Mouse (Mus musculus) neutrophil, adult 59 days (primary cell): ENCODE measurements around the gene Mgat2. TPM values are rescaled to one million over a fixed set of nuclear protein-coding genes. Genes with fewer than 3 reads are reported as not detected.

Source experiments
- total RNA-seq, 2 experiments: library from RNA; stranded (reverse); gene quantifications; 1 replicate in 1 of 2; 2 replicates in 1 of 2; pipeline ENCODE4 v1.2.4; 2023

The Mgat2 gene
- 10 to 100 TPM; 27.9 to 31.4 TPM for total RNA-seq

DNA sequence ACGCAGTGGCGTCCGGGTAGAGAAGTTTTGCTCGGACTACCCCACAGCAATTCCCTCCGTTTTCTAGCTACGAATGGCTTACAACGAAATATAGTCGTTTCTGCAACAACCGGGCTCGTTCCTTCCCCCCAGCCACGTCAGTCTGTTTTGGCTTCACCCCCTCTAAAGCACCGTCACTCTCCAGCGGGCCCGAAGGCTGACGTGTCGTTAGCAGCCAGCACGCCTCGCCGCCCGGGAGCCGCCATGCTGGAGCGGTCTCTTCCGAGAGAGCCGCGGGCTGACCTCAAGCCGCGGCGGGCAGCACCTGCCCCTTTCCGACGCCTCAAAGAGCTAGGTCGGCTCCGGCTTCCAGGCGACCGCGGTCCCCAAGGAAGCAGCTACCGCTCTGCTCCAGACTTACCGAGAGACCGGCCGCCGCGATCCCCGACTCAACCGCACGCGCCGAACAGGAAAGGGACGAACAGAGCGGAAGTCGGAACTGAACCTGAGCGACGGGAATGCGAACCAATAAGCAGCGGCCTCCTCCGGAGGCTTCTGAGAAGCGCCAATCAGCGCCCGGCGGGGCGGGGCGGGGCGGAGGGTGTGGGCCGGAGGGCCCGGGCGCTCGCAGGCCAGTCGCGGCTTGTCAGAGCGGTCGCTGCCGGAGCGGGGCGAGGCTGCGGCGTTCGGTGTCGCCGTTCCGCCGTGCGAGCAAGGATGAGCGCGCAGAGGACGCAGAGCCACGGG lies at the start of gene Mgat2, which contains the start of gene Rpl36al:
TSS of gene Mgat2 (plus strand) at position 575 of the 726 bp plus-strand sequence.
TSS of gene Rpl36al (minus strand) at position 501 of the 726 bp plus-strand sequence.

DNA sequence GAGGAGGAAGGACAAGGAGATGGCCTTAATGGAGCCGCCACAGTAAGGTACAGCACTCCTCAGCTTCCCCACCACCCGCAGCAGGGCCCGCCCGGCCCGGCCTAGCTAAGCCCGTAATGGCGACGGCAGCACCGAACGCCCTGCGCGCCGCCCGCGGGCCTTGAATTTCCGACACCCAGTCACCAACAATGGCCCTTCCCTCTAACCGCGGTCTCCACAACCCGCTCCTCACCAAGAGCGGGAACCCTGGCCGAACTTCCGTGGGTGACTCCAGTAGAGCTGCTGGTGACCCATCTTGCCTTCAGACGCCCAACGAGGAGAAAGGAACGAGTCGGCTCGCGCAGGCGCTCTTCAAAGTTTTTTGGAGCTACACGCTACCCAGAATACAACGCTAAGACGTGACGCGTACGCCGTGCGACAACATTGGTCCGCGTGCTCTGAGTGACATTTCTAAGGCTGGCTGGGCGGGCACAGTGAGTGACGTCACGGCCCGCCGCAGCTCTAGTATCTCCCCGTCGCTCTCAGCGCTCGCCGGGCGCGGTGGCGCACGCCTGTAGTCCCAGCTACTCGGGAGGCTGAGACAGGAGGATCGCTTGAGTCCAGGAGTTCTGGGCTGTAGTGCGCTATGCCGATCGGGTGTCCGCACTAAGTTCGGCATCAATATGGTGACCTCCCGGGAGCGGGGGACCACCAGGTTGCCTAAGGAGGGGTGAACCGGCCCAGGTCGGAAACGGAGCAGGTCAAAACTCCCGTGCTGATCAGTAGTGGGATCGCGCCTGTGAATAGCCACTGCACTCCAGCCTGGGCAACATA lies 25.0 kb upstream of the Mgat2 start, which contains the start of gene Rps29:
TSS of gene Rps29 (minus strand) at position 422 of the 813 bp plus-strand sequence.

DNA sequence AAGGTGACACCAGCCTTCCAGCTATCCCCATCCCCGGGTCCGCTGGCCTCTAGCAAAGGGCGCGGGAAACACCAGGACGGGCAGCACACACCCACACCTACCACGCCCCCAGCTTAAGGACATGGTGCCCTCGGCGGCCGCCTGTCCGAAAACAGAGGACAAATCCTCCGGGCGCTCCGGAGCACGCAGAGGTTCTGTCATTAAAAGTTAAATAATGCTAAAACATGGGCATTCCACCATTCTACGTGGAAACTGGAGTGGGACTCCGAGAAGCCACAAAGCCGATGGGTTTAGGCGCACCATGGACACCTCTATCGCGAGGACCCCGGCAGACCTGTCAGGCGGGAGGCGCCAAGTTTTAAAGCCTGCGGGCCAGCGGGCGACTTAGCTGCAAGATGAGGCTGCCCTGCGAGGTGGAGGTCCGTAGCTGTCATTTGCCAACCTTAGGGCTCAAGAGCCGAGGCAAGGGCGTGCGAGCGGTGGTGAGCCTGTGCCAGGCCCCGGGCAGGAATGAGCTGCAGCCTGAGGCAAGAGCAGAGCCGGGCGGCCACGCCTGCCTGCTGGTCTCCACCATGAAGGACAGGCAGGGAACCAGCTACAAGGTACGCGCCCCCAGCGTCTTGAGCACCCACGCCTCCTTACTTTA lies 15.4 kb upstream of the Mgat2 start, which contains the start of gene Lrr1:
TSS of gene Lrr1 (plus strand) at position 354 of the 646 bp plus-strand sequence.

DNA sequence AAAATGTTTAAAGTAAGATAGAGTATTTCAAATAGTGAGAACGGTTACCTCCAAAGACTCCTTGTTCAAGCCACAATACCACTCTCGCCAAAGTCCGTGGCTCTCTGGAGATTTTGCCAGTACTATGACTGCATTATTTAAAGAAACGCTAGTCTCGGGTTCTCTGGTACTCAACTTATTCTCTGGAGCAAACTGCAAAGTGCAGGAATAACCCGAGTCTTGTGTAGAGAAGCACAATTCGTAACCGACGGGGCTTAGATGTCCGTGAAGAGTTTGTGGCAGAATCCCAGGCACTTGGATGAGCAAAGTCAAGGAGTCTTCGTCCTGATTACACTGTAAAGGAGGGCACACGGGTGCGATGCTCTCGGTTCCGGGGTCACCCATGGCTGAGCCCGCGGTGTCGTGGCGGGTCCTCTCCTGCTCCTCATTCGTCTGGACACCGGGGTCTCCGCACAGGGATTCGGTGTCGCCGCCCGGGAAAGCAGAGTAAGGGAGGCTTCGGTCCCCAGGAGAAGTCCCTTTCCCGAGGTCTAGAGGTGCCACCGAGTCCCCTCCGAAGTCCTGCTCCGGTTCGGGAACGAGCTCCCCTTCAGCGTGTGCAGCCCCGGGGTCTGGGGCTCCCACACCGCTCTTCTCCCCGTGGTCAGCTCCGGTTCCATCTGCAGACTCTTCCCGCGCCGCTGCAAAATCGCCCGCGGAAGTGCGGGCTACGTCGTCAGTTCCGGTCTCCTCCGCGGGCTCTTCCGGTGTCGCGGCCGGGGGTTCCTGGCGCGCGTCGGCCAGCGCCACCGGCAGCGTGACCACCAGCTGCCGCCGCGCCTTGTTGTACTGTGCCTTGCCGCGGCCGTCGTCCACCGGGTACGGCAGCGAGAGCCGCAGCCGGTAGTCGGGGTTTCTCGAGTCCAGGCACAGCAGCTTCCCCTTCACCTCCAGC lies 12.8 kb downstream of the Mgat2 start, which contains the start of gene Gm49383:
TSS of gene Gm49383 (minus strand) at position 661 of the 934 bp plus-strand sequence.

DNA sequence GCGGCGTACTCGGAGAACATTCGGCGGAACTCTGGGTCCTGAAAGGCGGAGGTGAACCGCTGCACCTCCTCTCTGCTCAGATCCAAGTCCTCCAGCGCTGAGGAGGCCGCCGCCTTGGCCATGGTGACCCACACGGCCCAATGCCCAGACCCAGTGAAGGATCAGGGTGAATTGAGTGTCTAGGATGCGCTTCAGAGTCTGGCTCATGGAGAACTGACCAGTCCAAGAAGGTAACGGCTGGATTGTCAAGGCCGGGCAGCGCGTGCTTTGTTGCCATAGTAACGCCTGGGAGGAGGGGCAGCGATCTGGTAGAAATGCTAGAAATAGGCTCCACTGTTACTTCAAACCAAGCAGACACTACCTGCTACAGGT lies 14.2 kb downstream of the Mgat2 start, which contains the start of gene Dnaaf2:
TSS of gene Dnaaf2 (minus strand) at position 266 of the 372 bp plus-strand sequence.

DNA sequence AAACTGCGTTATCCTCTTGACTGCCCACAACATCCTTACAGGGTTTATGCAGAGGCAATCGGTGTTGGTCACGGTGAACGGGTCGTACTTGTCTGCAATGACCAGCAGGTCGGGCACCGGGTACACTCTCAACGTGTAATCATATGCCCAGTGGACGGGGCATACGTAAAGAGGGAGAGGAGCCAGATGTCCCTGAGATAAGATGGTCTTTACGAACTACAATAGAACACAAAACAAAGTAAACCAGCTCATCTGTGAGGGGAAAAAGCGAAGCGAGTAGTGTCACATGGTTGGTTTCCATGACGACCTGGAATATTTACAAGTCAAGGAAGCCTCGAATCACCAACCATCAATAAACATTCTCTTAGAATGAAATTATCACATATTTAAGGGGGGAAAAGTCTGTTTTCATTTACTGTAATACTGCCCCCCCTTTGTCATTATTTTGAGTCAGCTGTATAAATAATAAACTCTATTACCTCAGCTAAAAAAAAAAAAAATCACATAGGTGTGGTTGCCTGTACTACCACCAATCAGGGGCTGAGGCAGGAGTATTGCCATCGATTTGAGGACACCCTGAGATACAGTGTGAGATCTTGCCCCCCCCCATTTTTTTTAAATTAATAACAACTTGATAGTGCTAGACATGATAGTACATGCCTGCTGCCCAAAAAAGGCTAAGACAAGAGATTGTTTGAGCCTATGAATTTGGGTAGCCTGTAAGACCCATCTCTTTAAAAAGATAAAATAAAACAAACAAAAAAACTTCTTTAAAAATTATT lies 20.3 kb downstream of the Mgat2 start, which contains the start of gene Gm49384:
TSS of gene Gm49384 (minus strand) at position 216 of the 782 bp plus-strand sequence.

DNA sequence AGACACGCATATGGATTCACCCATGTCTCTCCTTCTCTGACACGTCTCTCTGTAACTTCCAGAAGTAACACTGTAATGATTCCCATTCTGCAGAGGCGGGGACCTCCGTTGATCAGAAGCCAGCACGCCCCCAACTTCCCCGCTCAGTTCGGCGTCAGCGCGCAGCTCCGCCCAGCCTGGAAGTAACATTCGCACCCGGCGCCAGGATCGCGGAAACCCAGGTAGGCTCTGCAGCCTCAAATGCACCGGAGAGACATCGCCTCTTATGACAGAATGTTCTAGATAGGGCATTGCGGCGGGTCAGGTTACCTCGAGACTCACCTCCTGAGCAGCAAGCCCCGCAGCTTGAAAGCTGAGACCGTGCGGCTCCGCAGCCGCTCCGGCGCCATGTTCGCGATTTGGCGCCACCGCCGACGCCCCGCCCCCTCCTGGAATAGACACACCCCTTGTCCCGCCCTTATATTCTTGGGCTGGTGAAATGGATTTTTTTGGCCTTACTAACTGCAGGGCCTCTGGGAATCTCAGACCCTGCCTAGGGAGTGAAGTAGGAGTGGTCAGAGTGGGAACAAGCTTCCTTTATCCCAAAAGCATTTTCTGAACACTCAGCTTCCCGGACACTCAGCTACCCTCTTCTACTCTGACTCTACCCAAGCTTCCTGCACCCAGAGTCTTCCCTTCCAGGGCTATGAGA lies 44.0 kb downstream of the Mgat2 start, which contains the start of gene Pole2:
TSS of gene Pole2 (minus strand) at position 420 of the 691 bp plus-strand sequence.

Other genes starting within 250 kb of the Mgat2 start
- 1,000 to 10,000 TPM; 1,464 to 1,683 TPM for gene Rps29, start 25.0 kb upstream of the Mgat2 start, total RNA-seq
- gene Lrr1, start 15.3 kb upstream of the Mgat2 start, total RNA-seq, result 1 to 10 TPM; 4.1 to 5.5 TPM
- 100 to 1,000 TPM; 209 to 241 TPM for gene Rpl36al, start 74 bp upstream of the Mgat2 start, total RNA-seq
- gene Gm49383, start 12.9 kb downstream of the Mgat2 start, total RNA-seq, result 1 to 10 TPM; 3.9 to 7.7 TPM
- 1 to 10 TPM in 1 of 2 experiments, under 1 TPM in 1; 0.82 to 2.5 TPM for gene Dnaaf2, start 14.3 kb downstream of the Mgat2 start, total RNA-seq
- 1 to 10 TPM; 4.4 to 6.1 TPM for gene Gm49384, start 20.1 kb downstream of the Mgat2 start, total RNA-seq
- 1 to 10 TPM; 8.2 to 8.4 TPM for gene Pole2, start 44.0 kb downstream of the Mgat2 start, total RNA-seq
- gene Klhdc1, start 57.0 kb downstream of the Mgat2 start, total RNA-seq, result 1 to 10 TPM in 1 of 2 experiments, under 1 TPM in 1; 0.64 to 1.0 TPM
- 10 to 100 TPM; 21.0 to 24.6 TPM for gene Klhdc2, start 112.5 kb downstream of the Mgat2 start, total RNA-seq
- gene Nemf, start 173.0 kb downstream of the Mgat2 start, total RNA-seq, result 10 to 100 TPM; 31.1 to 40.9 TPM
- gene Arf6, start 188.0 kb downstream of the Mgat2 start, total RNA-seq, result 100 to 1,000 TPM; 134 to 152 TPM
- gene Gm9887, start 188.3 kb downstream of the Mgat2 start, total RNA-seq, result under 1 TPM; 0.62 to 0.66 TPM